Mouse (Mus musculus): ENCODE data around the gene Snapc3. TPM values are rescaled to one million over a fixed set of nuclear protein-coding genes. Genes with fewer than 3 reads are reported as not detected.
A peak's percentile ranks its signal among the peaks of the same experiment; 100 is the strongest.

The Snapc3 gene
- total RNA-seq, 1 experiment = 47.8 TPM

DNA sequence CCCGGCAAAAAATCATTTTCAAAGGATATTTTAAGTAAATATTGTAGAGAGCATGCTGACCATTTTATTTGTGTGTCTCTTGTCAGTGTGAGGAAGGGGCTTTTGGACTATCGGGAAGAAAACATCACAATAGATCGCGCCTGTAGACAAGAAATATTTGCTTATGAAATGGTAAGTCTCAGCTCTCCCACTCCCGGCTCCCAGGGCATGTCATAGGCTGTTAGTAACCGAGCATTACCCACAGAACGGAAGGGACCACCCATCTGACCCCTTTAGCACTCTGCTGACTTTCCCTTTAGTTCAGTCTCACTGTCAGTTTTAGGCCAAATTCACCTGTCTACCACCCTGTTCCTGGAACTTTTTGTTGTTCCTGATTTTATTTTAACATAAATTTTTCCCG is 10.2 kb downstream of the Snapc3 start:
- H3K9me3 ChIP-seq (ENCODE audit: control insufficient read depth, insufficient read depth, low read depth, low read length) = no peaks in the 10 kb centered on the region
- H3K4me3 ChIP-seq (ENCODE audit: insufficient read depth in 1 of 2, low read depth in 1 of 2, low read length in 2 of 2, poor library complexity in 1 of 2, severe bottlenecking in 1 of 2) = no peak overlapping the region
- H3K4me1 ChIP-seq (ENCODE audit: control insufficient read depth in 2 of 2, insufficient read depth in 2 of 2, low read length in 2 of 2, poor library complexity in 1 of 2) = peaks cover 0 to 5% of the 10 kb centered on the region in 2 experiments; a peak in 2 of 4 replicates
- peaks cover 13% of the 10 kb centered on the region for H3K36me3 ChIP-seq (ENCODE audit: control insufficient read depth, insufficient read depth, low read length, poor library complexity, severe bottlenecking)
- TF ChIP-seq HCFC1 (IDR thresholded peaks at IDR 0.05; ENCODE audit: borderline replicate concordance, insufficient read depth, low read length) (no peak), CHD2 (IDR thresholded peaks at IDR 0.05; ENCODE audit: low read depth, low read length) (no peak), ZC3H11A (IDR thresholded peaks at IDR 0.05; ENCODE audit: borderline replicate concordance, low read depth, low read length) (no peak), ZNF384 (IDR thresholded peaks at IDR 0.05; ENCODE audit: low read depth, low read length) (no peak), MAFK (IDR thresholded peaks at IDR 0.05; ENCODE audit: insufficient read depth, low read depth, low read length) (no peak)
- in situ Hi-C loops (cut with MboI; ENCODE audit: low sequenced_read_pairs in 2 of 2, unreplicated experiment in 2 of 2) = no loop called here
- H3K9ac ChIP-seq (ENCODE audit: insufficient read depth, low read depth, low read length, poor library complexity, severe bottlenecking) = no peak overlapping the region
- H3K27ac ChIP-seq (ENCODE audit: insufficient read depth, low read depth, low read length, poor library complexity, severe bottlenecking) = no peak overlapping the region
- DNase-seq (ENCODE audit: low read depth, low spot score) = no peak

DNA sequence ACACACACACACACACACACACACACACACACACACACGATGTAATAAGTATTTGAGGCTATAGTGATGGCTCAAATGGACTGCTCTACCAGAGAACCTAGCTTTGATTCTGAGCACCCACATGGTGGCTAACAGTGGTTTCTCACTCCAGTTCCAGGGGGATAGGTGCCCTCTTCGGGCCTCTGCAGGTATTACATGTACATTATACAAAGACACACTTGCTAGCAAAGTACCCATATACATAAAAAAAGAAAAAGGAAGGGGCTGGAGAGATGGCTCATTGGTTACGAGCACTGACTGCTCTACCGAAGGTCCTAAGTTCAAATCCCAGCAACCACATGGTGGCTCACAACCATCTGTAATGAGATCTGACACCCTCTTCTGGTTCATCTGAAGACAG is 11.3 kb downstream of the Snapc3 start:
- Histone ChIP-seq H3K9me3 (ENCODE audit: control insufficient read depth, insufficient read depth, low read depth, low read length) (no peaks in the 10 kb centered on the region), H3K9ac (ENCODE audit: insufficient read depth, low read depth, low read length, poor library complexity, severe bottlenecking) (no peak overlapping the region), H3K27ac (ENCODE audit: insufficient read depth, low read depth, low read length, poor library complexity, severe bottlenecking) (no peak overlapping the region), H3K36me3 (ENCODE audit: control insufficient read depth, insufficient read depth, low read length, poor library complexity, severe bottlenecking) (peaks cover 9% of the 10 kb centered on the region), H3K4me1 (ENCODE audit: control insufficient read depth in 2 of 2, insufficient read depth in 2 of 2, low read length in 2 of 2, poor library complexity in 1 of 2) (peaks cover 0 to 5% of the 10 kb centered on the region in 2 experiments; a peak in 2 of 4 replicates), H3K4me3 (ENCODE audit: insufficient read depth in 1 of 2, low read depth in 1 of 2, low read length in 2 of 2, poor library complexity in 1 of 2, severe bottlenecking in 1 of 2) (no peak overlapping the region)
- no peak for TF ChIP-seq CHD2 (IDR thresholded peaks at IDR 0.05; ENCODE audit: low read depth, low read length)
- peak; percentile 51 for TF ChIP-seq ZC3H11A (IDR thresholded peaks at IDR 0.05; ENCODE audit: borderline replicate concordance, low read depth, low read length)
- peak; percentile 87 for DNase-seq (ENCODE audit: low read depth, low spot score)
- in situ Hi-C loops (cut with MboI; ENCODE audit: low sequenced_read_pairs in 2 of 2, unreplicated experiment in 2 of 2) = no loop called here

DNA sequence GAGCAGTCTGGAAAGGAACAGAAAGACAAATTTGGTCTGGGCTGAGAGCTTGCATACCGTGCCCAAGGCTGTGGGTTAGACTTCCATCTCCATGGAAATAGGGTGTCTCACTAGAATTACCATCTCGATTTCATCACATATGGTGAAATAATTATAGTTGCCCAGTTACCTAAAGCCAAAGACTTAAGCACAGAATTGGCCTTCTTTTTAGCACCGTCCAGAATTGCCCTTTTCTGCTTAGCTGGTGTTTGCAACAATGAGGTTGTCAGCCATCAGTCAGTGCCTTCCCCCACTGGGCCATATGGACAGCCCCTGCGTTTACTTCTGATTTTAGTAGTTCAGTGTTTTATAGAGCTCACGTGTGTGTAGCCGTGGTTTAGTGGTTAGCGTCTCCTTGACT is 14.4 kb downstream of the Snapc3 start:
- Histone ChIP-seq H3K9me3 (ENCODE audit: control insufficient read depth, insufficient read depth, low read depth, low read length) (no peaks in the 10 kb centered on the region), H3K4me3 (ENCODE audit: insufficient read depth in 1 of 2, low read depth in 1 of 2, low read length in 2 of 2, poor library complexity in 1 of 2, severe bottlenecking in 1 of 2) (no peak overlapping the region), H3K9ac (ENCODE audit: insufficient read depth, low read depth, low read length, poor library complexity, severe bottlenecking) (no peak overlapping the region), H3K4me1 (ENCODE audit: control insufficient read depth in 2 of 2, insufficient read depth in 2 of 2, low read length in 2 of 2, poor library complexity in 1 of 2) (peaks cover 10 to 11% of the 10 kb centered on the region in 2 experiments), H3K27ac (ENCODE audit: insufficient read depth, low read depth, low read length, poor library complexity, severe bottlenecking) (peak overlapping the region; percentile 42), H3K36me3 (ENCODE audit: control insufficient read depth, insufficient read depth, low read length, poor library complexity, severe bottlenecking) (peaks cover 16% of the 10 kb centered on the region)
- TF ChIP-seq CHD2 (IDR thresholded peaks at IDR 0.05; ENCODE audit: low read depth, low read length) (no peak), ZC3H11A (IDR thresholded peaks at IDR 0.05; ENCODE audit: borderline replicate concordance, low read depth, low read length) (no peak), HCFC1 (IDR thresholded peaks at IDR 0.05; ENCODE audit: borderline replicate concordance, insufficient read depth, low read length) (no peak), ZNF384 (IDR thresholded peaks at IDR 0.05; ENCODE audit: low read depth, low read length) (no peak), MAFK (IDR thresholded peaks at IDR 0.05; ENCODE audit: insufficient read depth, low read depth, low read length) (no peak)
- in situ Hi-C loops (cut with MboI; ENCODE audit: low sequenced_read_pairs in 2 of 2, unreplicated experiment in 2 of 2) = no loop called here
- no peak for DNase-seq (ENCODE audit: low read depth, low spot score)

DNA sequence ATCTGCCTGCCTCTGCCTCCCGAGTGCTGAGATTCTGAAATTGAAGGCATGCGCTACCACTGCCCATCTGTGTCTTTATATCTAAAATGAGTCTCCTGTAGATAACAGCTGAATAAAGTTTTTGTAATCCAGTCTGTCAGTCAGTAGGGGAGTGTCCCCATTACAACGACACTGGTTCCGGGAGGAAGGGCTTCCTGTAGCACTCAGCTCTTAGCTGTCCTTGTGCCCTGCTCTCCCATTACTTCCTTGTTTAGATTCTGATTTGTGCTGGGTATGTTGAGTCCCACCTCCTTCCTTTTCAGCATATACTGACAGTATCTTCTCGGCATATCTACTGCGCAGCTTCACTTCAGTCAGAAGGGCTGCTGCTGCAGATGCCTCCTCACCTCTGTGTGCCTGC is 15.4 kb downstream of the Snapc3 start:
- no peaks in the 10 kb centered on the region for H3K9me3 ChIP-seq (ENCODE audit: control insufficient read depth, insufficient read depth, low read depth, low read length)
- H3K9ac ChIP-seq (ENCODE audit: insufficient read depth, low read depth, low read length, poor library complexity, severe bottlenecking) = no peak overlapping the region
- H3K36me3 ChIP-seq (ENCODE audit: control insufficient read depth, insufficient read depth, low read length, poor library complexity, severe bottlenecking) = peaks cover 19% of the 10 kb centered on the region
- H3K4me1 ChIP-seq (ENCODE audit: control insufficient read depth in 2 of 2, insufficient read depth in 2 of 2, low read length in 2 of 2, poor library complexity in 1 of 2) = peaks cover 11 to 12% of the 10 kb centered on the region in 2 experiments
- in situ Hi-C loops (cut with MboI; ENCODE audit: low sequenced_read_pairs in 2 of 2, unreplicated experiment in 2 of 2) = no loop called here
- no peak for DNase-seq (ENCODE audit: low read depth, low spot score)
- H3K27ac ChIP-seq (ENCODE audit: insufficient read depth, low read depth, low read length, poor library complexity, severe bottlenecking) = no peak overlapping the region
- no peak overlapping the region for H3K4me3 ChIP-seq (ENCODE audit: insufficient read depth in 1 of 2, low read depth in 1 of 2, low read length in 2 of 2, poor library complexity in 1 of 2, severe bottlenecking in 1 of 2)
- no peak for TF ChIP-seq HCFC1 (IDR thresholded peaks at IDR 0.05; ENCODE audit: borderline replicate concordance, insufficient read depth, low read length)
- no peak for TF ChIP-seq CHD2 (IDR thresholded peaks at IDR 0.05; ENCODE audit: low read depth, low read length)
- TF ChIP-seq ZC3H11A (IDR thresholded peaks at IDR 0.05; ENCODE audit: borderline replicate concordance, low read depth, low read length) = no peak
- TF ChIP-seq ZNF384 (IDR thresholded peaks at IDR 0.05; ENCODE audit: low read depth, low read length) = no peak
- TF ChIP-seq MAFK (IDR thresholded peaks at IDR 0.05; ENCODE audit: insufficient read depth, low read depth, low read length) = no peak

DNA sequence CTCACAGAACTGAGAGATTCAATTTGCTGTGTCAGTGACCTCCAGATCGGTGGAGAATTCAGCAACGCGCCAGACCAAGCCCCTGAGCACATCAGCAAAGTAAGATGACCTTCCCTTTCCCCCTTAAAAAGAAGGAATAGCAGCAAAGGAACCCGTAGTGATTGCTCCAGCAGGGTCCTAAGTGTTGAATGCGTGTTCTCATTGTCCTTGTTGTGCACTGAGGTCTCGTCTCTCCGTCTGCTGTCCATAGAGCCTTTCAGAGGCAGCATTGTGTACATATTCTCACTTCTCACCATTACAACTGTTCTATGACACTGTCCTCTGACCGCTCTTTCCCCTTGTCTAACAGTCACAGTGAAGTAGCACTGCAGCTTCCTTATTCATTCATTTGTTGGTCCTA is 18.9 kb downstream of the Snapc3 start:
- H3K27ac ChIP-seq (ENCODE audit: insufficient read depth, low read depth, low read length, poor library complexity, severe bottlenecking) = peak overlapping the region; percentile 41; the same call in 1 of the 2 replicates
- no peaks in the 10 kb centered on the region for H3K9me3 ChIP-seq (ENCODE audit: control insufficient read depth, insufficient read depth, low read depth, low read length)
- no peak for TF ChIP-seq ZC3H11A (IDR thresholded peaks at IDR 0.05; ENCODE audit: borderline replicate concordance, low read depth, low read length)
- no peak for TF ChIP-seq MAFK (IDR thresholded peaks at IDR 0.05; ENCODE audit: insufficient read depth, low read depth, low read length)
- H3K36me3 ChIP-seq (ENCODE audit: control insufficient read depth, insufficient read depth, low read length, poor library complexity, severe bottlenecking) = peaks cover 20% of the 10 kb centered on the region
- peaks cover 15 to 30% of the 10 kb centered on the region in 2 experiments for H3K4me1 ChIP-seq (ENCODE audit: control insufficient read depth in 2 of 2, insufficient read depth in 2 of 2, low read length in 2 of 2, poor library complexity in 1 of 2)
- no peak overlapping the region for H3K9ac ChIP-seq (ENCODE audit: insufficient read depth, low read depth, low read length, poor library complexity, severe bottlenecking)
- H3K4me3 ChIP-seq (ENCODE audit: insufficient read depth in 1 of 2, low read depth in 1 of 2, low read length in 2 of 2, poor library complexity in 1 of 2, severe bottlenecking in 1 of 2) = no peak overlapping the region
- in situ Hi-C loops (cut with MboI; ENCODE audit: low sequenced_read_pairs in 2 of 2, unreplicated experiment in 2 of 2) = no loop called here
- no peak for DNase-seq (ENCODE audit: low read depth, low spot score)
